Mouse (Mus musculus) cerebellum, postnatal 36 days (tissue): ENCODE data around the gene Tubgcp4.
A peak's percentile ranks its signal among the peaks of the same experiment; 100 is the strongest.

ENCODE experiments used
- DNase-seq, 2 experiments: peaks; one replicate each; pipeline ENCODE4 v3.0.0; 2021 to 2022; ENCODE audit warnings: mixed read lengths in 2 of 2

Gene Tubgcp4

GRCm38 (mm10) chr2:121206541-121206940, 36.1 kb downstream of the Tubgcp4 start:
- DNase-seq = no peak

DNA sequence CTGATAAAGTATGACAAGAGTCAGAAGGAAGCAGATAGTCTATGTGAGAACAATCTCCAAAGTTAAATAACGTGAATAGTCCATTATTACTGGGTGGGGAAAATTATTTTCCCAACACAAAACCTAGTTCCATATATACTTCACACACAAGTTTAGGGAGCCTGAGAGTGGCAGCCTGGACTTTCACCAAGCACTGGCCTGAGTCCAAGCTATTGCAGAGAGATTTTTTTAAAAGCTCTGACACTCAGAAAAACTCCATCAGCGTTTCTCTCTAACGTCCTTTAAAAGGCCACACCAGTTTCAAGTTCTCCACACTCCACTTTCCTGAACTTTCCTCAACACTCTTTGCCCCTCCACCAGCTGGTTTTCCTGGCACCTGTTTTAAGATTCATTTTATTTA, 44.0 kb downstream of the Tubgcp4 start:
- no peak for DNase-seq

GRCm38 (mm10) chr2:121219177-121219576, 48.7 kb downstream of the Tubgcp4 start:
- DNase-seq = no peak

- DNase-seq = no peak
Measured at GRCm38 (mm10) chr2:121219994-121220393, 49.5 kb downstream of the Tubgcp4 start.

GRCm38 (mm10) chr2:121223010-121223409, 52.6 kb downstream of the Tubgcp4 start:
- peak; percentile 73 to 75 for DNase-seq

DNA sequence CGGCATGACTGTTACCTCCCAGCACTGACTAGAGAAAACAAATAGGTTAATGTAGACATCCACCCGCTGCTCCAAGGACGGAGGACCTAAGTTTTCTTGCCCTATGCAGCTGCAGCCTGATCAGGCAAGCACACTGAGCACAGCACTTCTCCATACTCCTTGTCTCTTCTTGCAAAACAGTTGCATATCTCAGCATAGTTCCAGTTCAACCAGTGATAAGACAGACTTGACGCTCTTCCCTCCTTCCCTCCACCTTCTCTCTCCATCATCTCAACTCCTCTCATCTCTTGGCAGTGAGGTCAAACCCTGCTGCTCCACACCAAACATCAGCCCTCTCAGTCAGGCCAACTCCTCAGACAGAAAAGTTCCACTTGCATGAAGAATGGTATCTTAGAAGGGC, 57.7 kb downstream of the Tubgcp4 start:
- no peak for DNase-seq

DNA sequence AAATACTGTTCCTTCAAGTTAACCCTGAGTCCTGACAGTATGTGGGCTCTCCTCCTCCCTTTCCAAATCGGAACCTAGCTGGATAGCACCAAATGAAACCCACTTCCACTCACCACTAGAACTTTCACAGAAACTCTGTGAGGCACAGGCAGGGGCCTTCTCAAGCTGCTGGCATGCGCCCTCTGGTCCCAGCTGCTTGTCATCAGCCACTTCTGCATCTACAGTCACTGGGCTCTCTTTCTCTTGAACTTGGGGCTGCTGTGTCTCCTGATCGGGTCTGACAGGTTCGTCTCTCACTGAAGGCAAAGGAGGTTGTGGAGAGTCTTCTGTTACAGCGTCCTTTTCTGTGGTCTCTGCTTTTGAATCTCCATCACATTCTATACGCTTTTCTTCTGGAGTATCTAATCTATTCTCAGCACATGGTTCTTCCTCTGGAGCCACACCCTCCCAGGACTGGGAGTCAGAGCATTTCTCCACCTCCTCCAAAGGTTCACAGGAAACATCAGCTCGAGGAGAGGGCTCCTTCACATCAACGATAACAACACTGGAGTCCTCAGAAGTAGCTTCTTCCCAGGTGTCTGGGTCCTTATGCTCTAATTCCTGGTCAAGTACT, 65.1 kb downstream of the Tubgcp4 start:
- DNase-seq = no peak

- DNase-seq = no peak
Measured at GRCm38 (mm10) chr2:121239426-121239825, 69.0 kb downstream of the Tubgcp4 start.

GRCm38 (mm10) chr2:121244099-121244498, 73.6 kb downstream of the Tubgcp4 start:
- DNase-seq = no peak
